Mouse (Mus musculus) stomach, postnatal 0 days (tissue): ENCODE data around the gene Ippk. TPM values are rescaled to one million over a fixed set of nuclear protein-coding genes. Genes with fewer than 3 reads are reported as not detected.

ENCODE experiments used
- ATAC-seq: fragments of 200-750 bp; cut with Nextera tagmentation; 2 replicates; pipeline ENCODE4 v1.8.0; 2017; ENCODE audit not compliant: low FRiP score, low TSS enrichment
- DNase-seq: peaks from one replicate; pipeline ENCODE4 v3.0.0-alpha.2; 2016; ENCODE audit warnings: low spot score
- H3K27ac ChIP-seq: fragments of 300-500 bp; sonication (generic); replicated peaks from 2 replicates; pipeline ENCODE4 v1.5.1; 2014; ENCODE audit warnings: mild to moderate bottlenecking, control low read depth
- H3K27me3 ChIP-seq: fragments of 300-500 bp; sonication (generic); 2 replicates; pipeline ENCODE4 v1.6.1; 2014; ENCODE audit warnings: low read length; ENCODE audit not compliant: control insufficient read depth, insufficient read depth
- H3K36me3 ChIP-seq: fragments of 300-500 bp; sonication (generic); 2 replicates; pipeline ENCODE4 v1.6.1; 2014; ENCODE audit warnings: low read length, mixed read lengths; ENCODE audit not compliant: control insufficient read depth, insufficient read depth
- H3K4me1 ChIP-seq: fragments of 300-500 bp; sonication (generic); replicated peaks from 2 replicates; pipeline ENCODE4 v1.6.1; 2014; ENCODE audit warnings: antibody characterized with exemption; ENCODE audit not compliant: control insufficient read depth, insufficient read depth
- H3K4me2 ChIP-seq: fragments of 300-500 bp; sonication (generic); replicated peaks from 2 replicates; pipeline ENCODE4 v1.6.1; 2014; ENCODE audit warnings: low read depth, mild to moderate bottlenecking, control low read depth, moderate library complexity
- H3K4me3 ChIP-seq: fragments of 300-500 bp; sonication (generic); 2 replicates; pipeline ENCODE4 v1.5.1; 2014; ENCODE audit warnings: low read depth, low read length, control low read depth
- H3K9ac ChIP-seq: fragments of 300-500 bp; sonication (generic); 2 replicates; pipeline ENCODE4 v1.6.1; 2014; ENCODE audit warnings: mild to moderate bottlenecking, low read length, control low read depth, mixed read lengths
- H3K9me3 ChIP-seq: fragments of 300-500 bp; sonication (generic); 2 replicates; pipeline ENCODE4 v1.6.1; 2016; ENCODE audit warnings: low read length; ENCODE audit not compliant: control insufficient read depth
- CTCF ChIP-seq: IDR thresholded peaks from 2 replicates; pipeline ENCODE4 v1.5.1; 2016; ENCODE audit warnings: antibody characterized with exemption, low read depth, mild to moderate bottlenecking, moderate library complexity
- EP300 ChIP-seq: optimal IDR thresholded peaks from 2 replicates; pipeline ENCODE3; 2016; ENCODE audit warnings: antibody characterized with exemption
- WGBS: fragments of 180-500 bp; shearing (Covaris S2); extraction: QIAGEN DNeasy Blood & Tissue Kit; methylation state at CpG from one replicate; pipeline ENCODE4 v1.1.7; 2014; 5-methylcytosine and 5-hydroxymethylcytosine counted together
- polyA plus RNA-seq: library from polyadenylated mRNA; unstranded; fragments of >200 nt; fragmentation: Nextera tagmentation; extraction: Ambion mirVana; gene quantifications from 2 replicates; pipeline ENCODE4 v1.2.1, GENCODE M21; 2015

The Ippk gene
- polyA plus RNA-seq, 1 experiment from 2014 or later, result 22.1 TPM

DNA sequence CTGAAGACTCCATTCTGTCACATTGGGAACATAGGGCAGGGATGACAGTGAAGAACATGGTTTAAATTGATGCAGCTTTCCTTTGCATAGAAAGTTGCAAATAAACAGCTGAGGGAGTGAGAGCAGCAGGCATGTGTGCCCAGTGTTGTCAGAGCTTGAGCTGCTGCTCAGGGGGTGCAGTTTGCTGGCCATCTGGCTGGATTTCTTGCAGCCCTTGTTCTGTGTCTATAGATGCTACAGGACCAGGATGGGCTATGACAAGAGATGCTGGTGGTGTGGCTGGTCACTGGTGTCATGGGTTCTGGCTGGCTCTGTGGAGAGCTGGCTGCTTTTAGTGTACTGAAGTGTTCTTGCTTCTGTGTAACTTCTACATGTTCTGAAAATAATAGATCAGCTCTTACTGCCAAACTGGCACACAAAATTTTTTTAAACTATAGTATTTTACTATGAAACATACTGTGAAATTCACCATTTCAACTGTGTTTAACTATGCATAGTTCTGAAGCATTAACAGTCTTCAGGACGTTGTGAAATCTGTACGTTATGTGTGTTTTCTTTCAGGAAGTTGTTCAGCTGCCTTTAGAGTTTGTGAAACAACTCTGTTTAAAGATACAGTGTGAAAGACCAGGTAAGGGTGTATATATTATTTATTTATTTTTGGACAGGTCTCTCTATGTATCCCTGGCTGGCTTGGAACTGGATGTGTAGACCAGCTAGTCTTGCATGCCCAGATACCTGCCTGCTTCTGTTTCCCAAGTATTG lies 12.4 kb downstream of the Ippk start:
- Histone ChIP-seq H3K9ac (no peak overlapping the region), H3K36me3 (peaks cover 15% of the 10 kb centered on the region; the same call in 1 of the 2 replicates), H3K9me3 (no peaks in the 10 kb centered on the region), H3K4me3 (no peak overlapping the region), H3K27ac (no peak overlapping the region), H3K4me1 (no peaks in the 10 kb centered on the region; the same call in 1 of the 2 replicates), H3K27me3 (no peaks in the 10 kb centered on the region), H3K4me2 (no peak overlapping the region)
- ATAC-seq (no peak), DNase-seq (no peak)
- WGBS, result 88% methylated on average over 2 of the region's 2 CpGs
- no peak for TF ChIP-seq EP300
- no peak for TF ChIP-seq CTCF

DNA sequence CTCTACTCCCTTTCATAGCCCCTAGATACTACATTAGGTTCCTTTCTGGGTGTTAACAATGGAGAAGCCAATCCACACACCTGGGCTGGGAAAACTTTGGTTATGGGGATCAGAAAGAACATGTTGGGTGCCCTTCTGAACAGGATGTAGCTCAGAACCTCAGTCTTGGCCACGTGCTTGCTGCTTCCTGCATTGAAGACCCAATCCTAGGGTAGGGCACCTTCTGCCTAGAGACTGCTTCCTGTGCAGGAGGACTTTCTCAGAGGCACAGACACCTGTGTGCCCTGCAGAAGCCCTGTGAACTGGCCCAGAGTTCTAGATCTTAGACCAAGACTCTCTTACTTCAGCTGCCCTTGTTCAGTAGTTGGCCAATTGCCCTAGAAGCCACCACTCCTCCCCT lies 14.7 kb downstream of the Ippk start:
- Histone ChIP-seq H3K9ac (no peak overlapping the region), H3K27ac (no peak overlapping the region), H3K4me2 (no peak overlapping the region), H3K36me3 (peaks cover 19% of the 10 kb centered on the region; the same call in 1 of the 2 replicates), H3K27me3 (no peaks in the 10 kb centered on the region), H3K4me1 (no peaks in the 10 kb centered on the region; the same call in 1 of the 2 replicates), H3K9me3 (no peaks in the 10 kb centered on the region), H3K4me3 (no peak overlapping the region)
- 86% methylated on average over 1 of the region's 1 CpGs for WGBS
- ATAC-seq (no peak), DNase-seq (no peak)
- TF ChIP-seq CTCF (no peak), EP300 (no peak)

DNA sequence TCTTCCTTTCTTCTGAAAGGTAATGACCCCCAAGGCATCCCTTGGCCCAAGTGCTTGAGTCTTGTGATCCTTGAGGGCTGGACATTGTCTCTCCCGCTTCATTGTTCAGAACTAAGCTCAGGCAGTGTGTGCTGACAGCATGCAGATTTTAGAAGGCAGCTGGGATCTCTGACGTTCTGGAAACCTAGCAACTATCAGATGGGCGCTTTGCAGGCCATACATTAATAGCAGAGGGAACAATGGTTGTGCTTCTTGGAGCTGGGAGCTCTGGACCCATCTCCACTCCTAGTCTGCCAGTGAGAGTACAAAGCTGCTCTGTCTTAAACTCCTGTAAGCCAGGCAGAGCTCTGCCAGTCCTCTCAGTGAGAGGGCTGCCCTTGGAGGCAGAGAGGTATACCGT lies 15.1 kb downstream of the Ippk start:
- Histone ChIP-seq H3K9ac (no peak overlapping the region), H3K4me3 (no peak overlapping the region), H3K27me3 (no peaks in the 10 kb centered on the region), H3K4me2 (no peak overlapping the region), H3K4me1 (no peaks in the 10 kb centered on the region), H3K27ac (no peak overlapping the region), H3K36me3 (peaks cover 19% of the 10 kb centered on the region; the same call in 1 of the 2 replicates), H3K9me3 (no peaks in the 10 kb centered on the region)
- TF ChIP-seq CTCF, result no peak
- TF ChIP-seq EP300, result no peak
- ATAC-seq (no peak), DNase-seq (no peak)
- WGBS, result 73% methylated on average over 4 of the region's 4 CpGs

DNA sequence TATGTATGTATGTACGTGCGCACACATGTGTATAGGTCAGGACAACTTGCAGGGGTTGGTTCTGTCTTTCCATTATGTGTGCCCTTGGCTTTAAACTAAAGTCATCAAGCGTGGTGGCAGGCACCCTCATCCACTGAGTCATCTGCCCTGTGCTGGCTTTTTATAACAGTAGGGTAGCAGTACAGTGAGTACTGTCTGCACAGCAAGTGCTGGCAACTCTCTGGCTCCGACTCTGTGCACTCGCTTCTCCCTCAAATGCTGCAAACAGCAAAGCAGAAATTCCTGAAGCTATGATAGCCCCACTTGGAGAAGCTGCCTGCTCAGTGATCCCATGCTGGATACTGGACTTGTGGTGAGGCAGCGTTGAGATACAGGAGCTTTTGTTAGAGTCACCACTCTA lies 23.4 kb downstream of the Ippk start:
- Histone ChIP-seq H3K4me1 (no peaks in the 10 kb centered on the region), H3K36me3 (peaks cover 18% of the 10 kb centered on the region), H3K4me3 (no peak overlapping the region), H3K9ac (no peak overlapping the region), H3K4me2 (no peak overlapping the region), H3K27me3 (no peaks in the 10 kb centered on the region), H3K27ac (no peak overlapping the region), H3K9me3 (no peaks in the 10 kb centered on the region)
- DNase-seq (no peak), ATAC-seq (no peak)
- 93% methylated on average over 6 of the region's 6 CpGs for WGBS
- TF ChIP-seq EP300 (no peak), CTCF (no peak)

DNA sequence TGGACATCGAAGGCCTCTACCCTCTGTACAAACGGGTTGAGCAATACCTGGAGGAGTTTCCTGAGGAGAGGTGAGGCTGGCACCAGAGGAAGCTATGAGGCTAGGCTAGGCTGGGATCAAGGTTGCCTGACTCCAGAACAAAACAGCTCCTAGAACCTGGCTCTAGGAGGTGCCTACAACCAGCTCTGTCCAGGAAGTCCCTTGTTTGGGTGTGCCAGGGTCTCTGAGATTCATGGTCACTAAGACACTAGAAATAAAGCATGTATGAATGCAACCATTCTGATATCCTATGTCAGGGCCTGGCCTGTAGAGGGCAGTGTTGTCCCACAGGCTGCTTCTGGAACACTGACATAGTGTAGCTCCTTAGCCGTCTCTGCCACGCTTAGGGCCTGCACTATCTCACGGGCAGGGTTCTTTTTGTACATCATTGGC lies 28.3 kb downstream of the Ippk start:
- 31% methylated on average over 5 of the region's 5 CpGs for WGBS
- no peak overlapping the region for H3K27ac ChIP-seq

DNA sequence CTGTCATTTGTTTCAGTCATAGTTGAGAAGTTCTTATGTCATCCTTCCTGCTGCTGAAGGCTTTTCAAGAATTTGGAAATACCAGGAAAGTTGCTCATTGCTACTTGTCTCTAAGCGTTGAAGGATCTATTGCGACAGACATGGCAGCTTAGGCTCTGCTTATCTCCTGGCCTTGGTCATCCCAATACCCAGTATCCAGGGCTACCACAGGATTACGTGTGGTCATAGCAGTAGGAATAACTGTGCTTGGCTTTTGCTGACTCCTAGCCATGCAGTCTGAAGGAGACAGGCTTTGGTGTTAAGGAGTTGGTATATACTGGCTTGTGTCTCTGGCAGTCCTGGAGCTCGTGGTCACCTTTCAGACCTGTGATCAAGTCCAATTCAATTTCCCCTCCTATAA lies 39.2 kb downstream of the Ippk start:
- H3K9me3 ChIP-seq, result no peaks in the 10 kb centered on the region
- no peaks in the 10 kb centered on the region for H3K4me1 ChIP-seq
- ATAC-seq, result no peak; the same call in 1 of the 2 replicates
- no peak for DNase-seq
- TF ChIP-seq EP300 (no peak), CTCF (no peak)
- H3K4me2 ChIP-seq, result no peak overlapping the region
- peak overlapping the region; percentile 79 for H3K27ac ChIP-seq
- no peaks in the 10 kb centered on the region for H3K27me3 ChIP-seq
- peaks cover 12% of the 10 kb centered on the region for H3K36me3 ChIP-seq
- no peak overlapping the region for H3K9ac ChIP-seq
- 58% methylated on average over 4 of the region's 4 CpGs for WGBS
- H3K4me3 ChIP-seq, result no peak overlapping the region

More for the DNA sequence above, 28.3 kb downstream of the Ippk start:
- Histone ChIP-seq H3K4me2 (no peak overlapping the region), H3K27me3 (no peaks in the 10 kb centered on the region), H3K36me3 (peaks cover 10% of the 10 kb centered on the region; the same call in 1 of the 2 replicates), H3K4me1 (no peaks in the 10 kb centered on the region), H3K4me3 (no peak overlapping the region), H3K9me3 (no peaks in the 10 kb centered on the region), H3K9ac (peak overlapping the region; percentile 28; the same call in 1 of the 2 replicates)
- peak; percentile 82 for ATAC-seq
- TF ChIP-seq EP300 (no peak), CTCF (peak; percentile 100)
- DNase-seq, result peak; percentile 84
